Mouse (Mus musculus): ENCODE data around the gene Taf3.

The Taf3 gene

GRCm38 (mm10) chr2:9956546-9956945 lies 91.8 kb downstream of the Taf3 start:
- DNase-seq (ENCODE audit: low spot score in 2 of 2) = no peak

GRCm38 (mm10) chr2:9955576-9956535 lies 92.5 kb downstream of the Taf3 start:
- DNase-seq (ENCODE audit: low spot score in 2 of 2) = no peak

- no peak for DNase-seq (ENCODE audit: low spot score in 2 of 2)
These were observed 101.7 kb downstream of the Taf3 start for GRCm38 (mm10) chr2:9946739-9947138.

- no peak for DNase-seq (ENCODE audit: low spot score in 2 of 2)
These were observed 102.8 kb downstream of the Taf3 start for GRCm38 (mm10) chr2:9945611-9946010.

GRCm38 (mm10) chr2:9943011-9943410 lies 105.4 kb downstream of the Taf3 start:
- no peak for DNase-seq (ENCODE audit: low spot score in 2 of 2)

GRCm38 (mm10) chr2:9939250-9939649 lies 109.1 kb downstream of the Taf3 start:
- no peak for DNase-seq (ENCODE audit: low spot score in 2 of 2)

- no peak for DNase-seq (ENCODE audit: low spot score in 2 of 2)
These were observed 112.4 kb downstream of the Taf3 start for GRCm38 (mm10) chr2:9935965-9936364.

GRCm38 (mm10) chr2:9926905-9927283 lies 121.5 kb downstream of the Taf3 start:
- DNase-seq (ENCODE audit: low spot score in 2 of 2) = no peak

GRCm38 (mm10) chr2:9926194-9926904 lies 122.0 kb downstream of the Taf3 start:
- DNase-seq (ENCODE audit: low spot score in 2 of 2) = no peak

GRCm38 (mm10) chr2:9918691-9919471 lies 129.5 kb downstream of the Taf3 start:
- DNase-seq (ENCODE audit: low spot score in 2 of 2) = no peak

- no peak for DNase-seq (ENCODE audit: low spot score in 2 of 2)
These were observed 130.8 kb downstream of the Taf3 start for GRCm38 (mm10) chr2:9917602-9918001.

GRCm38 (mm10) chr2:9905995-9906394 lies 142.4 kb downstream of the Taf3 start:
- DNase-seq (ENCODE audit: low spot score in 2 of 2) = no peak

GRCm38 (mm10) chr2:9903854-9904560 lies 144.4 kb downstream of the Taf3 start:
- DNase-seq (ENCODE audit: low spot score in 2 of 2) = no peak

GRCm38 (mm10) chr2:9897846-9898245 lies 150.6 kb downstream of the Taf3 start:
- no peak for DNase-seq (ENCODE audit: low spot score in 2 of 2)

- DNase-seq (ENCODE audit: low spot score in 2 of 2) = no peak
These were observed 152.2 kb downstream of the Taf3 start for GRCm38 (mm10) chr2:9896097-9896770.

- no peak for DNase-seq (ENCODE audit: low spot score in 2 of 2)
These were observed 153.4 kb downstream of the Taf3 start for GRCm38 (mm10) chr2:9894836-9895593.

GRCm38 (mm10) chr2:9893272-9893953 lies 155.0 kb downstream of the Taf3 start:
- DNase-seq (ENCODE audit: low spot score in 2 of 2) = no peak

- DNase-seq (ENCODE audit: low spot score in 2 of 2) = no peak
These were observed 155.9 kb downstream of the Taf3 start for GRCm38 (mm10) chr2:9892541-9892940.

GRCm38 (mm10) chr2:9890906-9891305 lies 157.5 kb downstream of the Taf3 start:
- no peak for DNase-seq (ENCODE audit: low spot score in 2 of 2)

- no peak for DNase-seq (ENCODE audit: low spot score in 2 of 2)
These were observed 158.1 kb downstream of the Taf3 start for GRCm38 (mm10) chr2:9890251-9890650.

Measured in spleen, postnatal 14 days (tissue).